Mouse (Mus musculus) testis, adult 2 months (tissue): Measurements from ENCODE around the gene Wipf1. TPM values are rescaled to one million over a fixed set of nuclear protein-coding genes. Genes with fewer than 3 reads are reported as not detected.

Experiments used
- H3K27ac ChIP-seq: fragments of 200-500 bp; 2 replicates; pipeline ENCODE4 v1.5.1; 2012; ENCODE audit warnings: low read depth, low read length; ENCODE audit not compliant: control insufficient read depth, insufficient read depth
- H3K27me3 ChIP-seq: fragments of 200-500 bp; 2 replicates; pipeline ENCODE4 v1.6.1; 2012; ENCODE audit warnings: mild to moderate bottlenecking, low read length, moderate library complexity; ENCODE audit not compliant: control insufficient read depth, insufficient read depth
- H3K36me3 ChIP-seq: fragments of 200-500 bp; 2 replicates; pipeline ENCODE4 v1.6.1; 2012; ENCODE audit warnings: mild to moderate bottlenecking, low read length; ENCODE audit not compliant: control insufficient read depth, insufficient read depth
- H3K4me1 ChIP-seq: fragments of 200-500 bp; 2 replicates; pipeline ENCODE4 v1.6.1; 2012; ENCODE audit warnings: low read length; ENCODE audit not compliant: control insufficient read depth, insufficient read depth
- H3K4me3 ChIP-seq: fragments of 200-500 bp; 2 replicates; pipeline ENCODE4 v1.5.1; 2012; ENCODE audit warnings: low read depth, mild to moderate bottlenecking, low read length, moderate library complexity, mixed read lengths; ENCODE audit not compliant: control insufficient read depth
- CTCF ChIP-seq: fragments of 200-500 bp; IDR thresholded peaks from 2 replicates; pipeline ENCODE4 v1.5.1; 2012; ENCODE audit warnings: low read depth, mild to moderate bottlenecking, inconsistent platforms, low read length, moderate library complexity; ENCODE audit not compliant: control insufficient read depth, insufficient read depth, insufficient replicate concordance
- POLR2A ChIP-seq: fragments of 200-500 bp; IDR thresholded peaks from 2 replicates; pipeline ENCODE4 v1.6.1; 2012; ENCODE audit warnings: low read depth, mild to moderate bottlenecking, inconsistent platforms, low read length, moderate library complexity; ENCODE audit not compliant: control insufficient read depth
- polyA plus RNA-seq: library from polyadenylated mRNA; depleted of rRNA; stranded (reverse); fragments of >200 nt; gene quantifications from 2 replicates; pipeline ENCODE4 v1.2.3, GENCODE M21; 2012

Gene Wipf1
- polyA plus RNA-seq, 1 experiment = 0.40 TPM

DNA sequence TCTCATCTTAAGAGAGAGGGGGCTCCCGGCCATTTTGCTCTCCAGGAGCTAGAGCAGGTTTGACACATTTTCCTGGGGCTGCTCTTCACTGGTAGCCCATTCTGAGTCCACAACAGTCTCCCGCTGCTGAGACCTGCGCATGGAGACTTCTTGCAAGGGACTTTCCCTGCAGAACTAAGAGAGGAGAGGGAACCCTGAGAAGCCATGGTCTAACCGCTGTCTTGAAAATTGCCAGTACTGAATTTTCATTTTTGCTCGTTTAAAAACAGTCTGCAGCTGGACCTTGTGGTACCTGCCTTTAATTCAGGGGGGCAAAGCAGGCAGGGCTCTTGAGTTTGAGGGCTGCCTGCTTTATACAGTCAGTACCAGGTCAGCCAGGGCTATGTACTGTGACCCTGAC is 60.5 kb downstream of the Wipf1 start:
- Histone ChIP-seq H3K27ac (no peak overlapping the region), H3K4me1 (no peaks in the 10 kb centered on the region), H3K27me3 (no peaks in the 10 kb centered on the region), H3K36me3 (no peaks in the 10 kb centered on the region), H3K4me3 (no peak overlapping the region)
- TF ChIP-seq POLR2A (no peak), CTCF (no peak)

DNA sequence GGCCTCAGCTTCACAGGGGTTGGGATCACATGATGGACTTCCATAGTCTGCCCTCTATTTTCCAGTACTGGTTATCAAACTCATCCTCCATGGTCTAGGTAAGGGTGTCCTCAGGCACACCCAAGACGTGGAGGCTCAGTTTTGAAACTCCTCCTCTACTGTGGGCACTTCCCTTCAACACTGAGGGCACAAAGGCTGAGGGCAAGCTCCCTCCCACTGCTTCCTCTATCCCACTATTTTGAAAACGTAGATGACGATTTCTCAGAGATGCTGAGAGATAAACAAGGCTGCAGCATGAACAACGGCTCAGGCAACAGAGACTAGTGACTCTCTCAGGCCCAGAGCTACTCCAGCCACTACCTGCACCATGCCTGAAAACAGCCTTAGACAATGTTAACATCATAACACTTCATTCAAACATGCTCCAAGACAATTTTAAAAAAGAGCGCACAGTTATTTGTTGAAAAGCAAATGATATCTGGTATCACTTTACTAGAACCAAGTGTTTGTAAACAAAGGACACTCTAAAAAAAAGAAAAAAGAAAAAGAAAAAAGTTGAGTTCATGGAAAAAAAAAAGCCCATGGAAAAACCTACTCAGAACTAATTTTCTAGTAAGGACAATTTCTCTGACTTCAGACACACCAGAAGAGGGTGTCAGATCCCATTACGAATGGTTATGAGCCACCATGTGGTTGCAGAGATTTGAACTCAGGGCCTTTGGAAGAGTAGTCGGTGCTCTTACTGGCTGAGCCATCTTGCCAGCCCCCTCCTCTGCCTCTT is 62.3 kb downstream of the Wipf1 start:
- H3K4me3 ChIP-seq = no peak overlapping the region
- H3K27ac ChIP-seq = no peak overlapping the region
- TF ChIP-seq CTCF (no peak), POLR2A (no peak)
- H3K36me3 ChIP-seq = no peaks in the 10 kb centered on the region
- no peaks in the 10 kb centered on the region for H3K4me1 ChIP-seq
- H3K27me3 ChIP-seq = no peaks in the 10 kb centered on the region

DNA sequence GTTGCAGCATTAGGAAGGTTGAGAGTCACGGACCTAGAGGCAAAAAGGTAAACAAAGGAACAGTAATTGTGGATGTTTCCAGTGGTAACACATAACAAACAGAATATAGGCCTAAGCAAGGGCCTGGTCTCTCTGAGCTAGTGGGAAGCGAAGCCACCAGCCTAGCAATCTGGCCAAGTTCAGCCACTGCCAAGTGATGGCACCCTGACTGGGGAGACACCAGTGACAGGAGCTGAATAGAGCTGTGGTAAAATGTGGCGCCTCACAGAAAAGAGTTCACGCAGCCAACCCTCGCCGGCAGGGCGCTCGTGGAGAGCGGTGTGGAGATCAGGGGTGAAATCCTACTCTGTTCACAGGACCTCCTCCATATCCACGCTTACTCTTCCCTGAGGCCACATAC is 63.1 kb downstream of the Wipf1 start:
- TF ChIP-seq CTCF (no peak), POLR2A (no peak)
- Histone ChIP-seq H3K27me3 (no peaks in the 10 kb centered on the region), H3K27ac (no peak overlapping the region), H3K4me3 (no peak overlapping the region), H3K4me1 (no peaks in the 10 kb centered on the region), H3K36me3 (no peaks in the 10 kb centered on the region)

DNA sequence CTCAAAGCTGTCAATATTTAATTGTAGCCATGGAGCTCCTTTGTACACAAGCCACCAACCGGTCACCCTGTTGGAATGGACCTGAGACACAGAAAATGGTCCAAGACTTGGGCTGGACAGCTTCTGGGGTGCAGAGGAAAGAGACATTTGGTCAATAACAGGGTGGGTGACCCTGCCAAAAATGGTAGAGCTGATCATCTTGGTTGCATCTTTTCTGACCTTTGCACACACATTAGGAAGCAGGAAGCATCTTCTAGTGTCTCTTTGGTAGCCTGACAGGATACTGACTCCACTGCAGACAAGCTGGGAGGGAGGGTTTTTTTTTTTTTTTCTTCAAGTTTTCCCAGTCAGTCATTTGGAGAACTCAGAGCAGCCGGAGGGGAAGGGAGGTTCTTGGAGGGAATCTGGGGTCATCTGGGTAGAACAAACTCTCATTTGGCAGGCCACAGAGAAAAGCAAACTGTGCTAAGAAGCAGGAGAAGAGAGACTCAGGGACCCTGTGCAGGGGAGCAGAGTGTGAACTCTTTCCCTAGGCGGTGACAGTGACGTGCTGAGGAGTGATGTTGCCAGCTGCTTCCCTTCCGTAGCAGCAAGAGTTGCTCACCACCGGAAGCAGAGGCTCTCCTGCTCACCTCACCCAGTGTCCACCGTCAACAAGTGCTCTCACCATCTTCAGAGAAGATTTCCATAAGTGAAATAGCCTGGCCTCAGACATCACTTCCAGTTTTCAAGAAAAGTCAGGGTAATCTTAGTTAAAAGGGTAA is 65.9 kb downstream of the Wipf1 start:
- no peak overlapping the region for H3K27ac ChIP-seq
- no peak for TF ChIP-seq POLR2A

DNA sequence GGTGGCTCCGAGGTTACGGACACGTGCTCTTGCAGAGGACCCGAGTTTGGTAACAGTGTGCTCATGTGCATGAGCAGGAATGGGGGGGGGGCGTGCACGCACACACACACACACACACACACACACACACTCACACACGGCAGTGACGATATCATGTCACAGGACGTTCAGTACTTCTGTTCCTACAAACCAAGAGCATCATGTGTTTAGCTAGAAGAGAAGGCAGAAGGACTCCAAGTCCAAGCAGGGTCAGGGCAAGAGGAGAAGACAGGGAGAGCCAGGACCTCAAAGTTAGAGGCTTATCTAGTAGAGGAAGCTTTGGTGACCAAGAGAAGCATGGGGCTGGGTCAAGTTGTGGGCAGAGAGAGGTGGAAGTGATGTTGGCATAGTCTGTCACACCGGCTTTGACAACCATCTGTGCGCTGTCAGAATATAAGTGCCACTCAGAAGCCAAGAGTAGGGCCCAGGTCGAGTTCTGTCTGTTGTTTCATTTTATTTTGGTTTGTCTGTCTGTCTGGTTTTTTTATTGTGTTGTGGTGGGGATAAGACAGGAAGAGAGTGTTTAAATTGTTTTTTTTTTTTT is 66.7 kb downstream of the Wipf1 start:
- H3K4me1 ChIP-seq = peaks cover under 1% of the 10 kb centered on the region; the same call in 1 of the 2 replicates
- H3K4me3 ChIP-seq = no peak overlapping the region
- no peaks in the 10 kb centered on the region for H3K36me3 ChIP-seq
- H3K27ac ChIP-seq = no peak overlapping the region
- H3K27me3 ChIP-seq = no peaks in the 10 kb centered on the region
- TF ChIP-seq POLR2A (no peak), CTCF (no peak)

More for the DNA sequence above, 65.9 kb downstream of the Wipf1 start:
- Histone ChIP-seq H3K27me3 (no peaks in the 10 kb centered on the region), H3K4me3 (no peak overlapping the region), H3K36me3 (no peaks in the 10 kb centered on the region), H3K4me1 (no peaks in the 10 kb centered on the region)

DNA sequence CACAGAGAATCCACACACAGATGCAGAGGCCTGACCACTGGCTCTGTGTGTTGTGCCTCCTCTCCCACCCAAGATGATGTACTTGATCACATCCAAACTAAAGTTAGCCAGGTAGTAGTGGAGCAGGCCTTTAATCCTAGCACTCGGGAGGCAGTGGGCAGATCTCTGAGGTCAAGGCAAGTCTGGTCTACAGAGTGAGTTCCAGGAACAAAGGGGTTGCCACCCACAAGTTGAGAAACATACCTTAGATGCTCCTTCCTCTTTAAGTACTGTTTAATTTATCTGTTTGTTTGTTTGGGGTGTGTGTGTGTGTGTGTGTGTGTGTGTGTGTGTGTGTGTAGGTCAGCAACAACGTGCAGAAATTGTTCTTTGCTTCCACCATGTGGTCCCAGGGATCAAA is 67.3 kb downstream of the Wipf1 start:
- Histone ChIP-seq H3K27me3 (no peaks in the 10 kb centered on the region), H3K4me3 (no peak overlapping the region), H3K36me3 (no peaks in the 10 kb centered on the region), H3K4me1 (peaks cover 2% of the 10 kb centered on the region; the same call in 1 of the 2 replicates), H3K27ac (no peak overlapping the region)
- TF ChIP-seq CTCF (no peak), POLR2A (no peak)

DNA sequence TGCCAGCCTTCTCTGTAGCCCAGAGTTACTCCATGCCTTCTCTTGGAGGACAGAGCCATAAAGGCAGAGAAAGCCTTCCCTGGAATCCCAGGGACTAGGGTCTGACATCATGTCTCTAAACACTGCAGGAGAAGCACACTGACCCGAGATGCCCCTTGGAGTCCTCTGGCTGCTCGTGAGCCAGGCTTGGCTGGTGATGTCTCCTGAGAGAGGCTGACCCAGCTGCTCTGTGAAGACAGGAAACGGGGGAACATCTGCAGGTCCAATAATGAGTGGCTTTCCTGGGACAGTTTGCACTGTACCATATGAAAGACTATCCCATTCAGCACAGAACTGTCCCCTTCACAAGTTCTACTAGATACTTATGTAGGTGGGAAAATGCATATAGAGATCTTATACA is 69.4 kb downstream of the Wipf1 start:
- Histone ChIP-seq H3K4me1 (peaks cover 2% of the 10 kb centered on the region), H3K27me3 (no peaks in the 10 kb centered on the region), H3K27ac (no peak overlapping the region), H3K36me3 (no peaks in the 10 kb centered on the region), H3K4me3 (no peak overlapping the region)
- TF ChIP-seq CTCF (no peak), POLR2A (no peak)
